Mouse (Mus musculus): ENCODE data around the gene Abcb9.

GRCm38 (mm10) chr5:124115531-124115930, 19.9 kb upstream of the Abcb9 start:
- TF ChIP-seq CTCF (IDR thresholded peaks at IDR 0.05; ENCODE audit: control insufficient read depth, insufficient read depth, low read length): no peak
- TF ChIP-seq POLR2A (IDR thresholded peaks at IDR 0.05; ENCODE audit: borderline replicate concordance, control insufficient read depth, low read depth, low read length): no peak
